Mouse (Mus musculus): ENCODE measurements around the gene Os9. TPM values are rescaled to one million over a fixed set of nuclear protein-coding genes. Genes with fewer than 3 reads are reported as not detected.
"Not testable (repeated sequence)": the region's sequence is repeated elsewhere in the genome, so short reads cannot be mapped to it uniquely, and the experiment has no call there.

The Os9 gene
- polyA plus RNA-seq (2015; fragmentation: Nextera tagmentation; extraction: Ambion mirVana): 110 and 117 TPM in 2 replicates

DNA sequence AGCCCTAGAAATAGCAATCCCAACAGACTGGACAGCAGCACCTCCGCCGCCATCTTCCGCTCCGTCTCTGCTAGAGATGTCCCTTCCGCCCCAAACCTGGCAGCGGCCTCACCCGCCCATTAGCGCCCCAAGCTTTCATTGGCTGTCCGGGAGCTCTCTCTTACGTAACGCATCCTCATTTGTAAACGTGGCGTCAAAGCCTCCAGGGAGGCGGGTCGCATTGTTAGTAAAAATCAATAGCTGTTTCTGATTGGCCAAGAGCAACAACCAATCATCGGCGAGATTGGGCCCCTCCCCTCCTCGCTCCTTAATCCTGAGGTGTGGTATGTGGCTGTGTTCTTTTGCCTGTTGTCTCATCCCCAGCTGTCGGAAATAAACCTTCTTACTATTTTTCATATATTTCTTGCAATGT is at the start of gene Os9:
Gene Os9 (minus strand): TSS at position 66 of the 412 bp plus-strand sequence.
- H3K4me2 ChIP-seq (replicated peaks): peak within 1 kb of the TSS; percentile 87
- H3K27me3 ChIP-seq: no peaks in the 10 kb centered on the region
- H3K4me1 ChIP-seq: peaks cover 36% of the 10 kb centered on the region
- WGBS: under 1% methylated on average over 19 of the region's 19 CpGs
- H3K4me3 ChIP-seq: peak within 1 kb of the TSS; percentile 96
- H3K9me3 ChIP-seq: no peaks in the 10 kb centered on the region
- peak within 1 kb of the TSS; percentile 90 for H3K27ac ChIP-seq (replicated peaks)
- peaks cover 32% of the 10 kb centered on the region for H3K36me3 ChIP-seq
- ATAC-seq (replicated peaks): peak; percentile 95
- H3K9ac ChIP-seq (replicated peaks): peak within 1 kb of the TSS; percentile 86

DNA sequence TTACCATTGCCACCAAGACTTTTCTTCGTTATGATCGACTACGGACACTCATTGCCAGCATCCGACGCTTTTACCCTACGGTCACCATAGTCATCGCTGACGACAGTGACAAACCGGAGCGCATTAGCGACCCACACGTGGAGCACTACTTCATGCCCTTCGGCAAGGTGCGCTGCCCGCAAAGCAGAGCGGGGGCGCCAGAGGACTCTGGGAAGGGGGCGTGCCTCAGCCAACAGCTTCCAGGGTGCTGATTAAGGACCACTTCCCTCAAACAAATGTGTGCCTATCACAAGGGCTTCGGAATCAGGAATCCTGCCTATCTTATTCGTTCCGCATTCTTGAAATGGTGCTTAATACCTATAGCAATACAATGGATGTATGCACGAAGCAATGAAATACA is 49.1 kb upstream of the Os9 start:
- H3K9me3 ChIP-seq: no peaks in the 10 kb centered on the region
- H3K27ac ChIP-seq (replicated peaks): no peak overlapping the region
- no peak overlapping the region for H3K9ac ChIP-seq (replicated peaks)
- peaks cover 29% of the 10 kb centered on the region for H3K4me1 ChIP-seq
- under 1% methylated on average over 22 of the region's 22 CpGs for WGBS
- ATAC-seq (replicated peaks): no peak
- H3K4me2 ChIP-seq (replicated peaks): peak overlapping the region; percentile 46
- peaks cover 58% of the 10 kb centered on the region for H3K27me3 ChIP-seq
- H3K36me3 ChIP-seq: 0 out of 2 replicates have a peak, but pooled peaks cover 4% of the 10 kb centered on the region
- peak overlapping the region; percentile 31 for H3K4me3 ChIP-seq

DNA sequence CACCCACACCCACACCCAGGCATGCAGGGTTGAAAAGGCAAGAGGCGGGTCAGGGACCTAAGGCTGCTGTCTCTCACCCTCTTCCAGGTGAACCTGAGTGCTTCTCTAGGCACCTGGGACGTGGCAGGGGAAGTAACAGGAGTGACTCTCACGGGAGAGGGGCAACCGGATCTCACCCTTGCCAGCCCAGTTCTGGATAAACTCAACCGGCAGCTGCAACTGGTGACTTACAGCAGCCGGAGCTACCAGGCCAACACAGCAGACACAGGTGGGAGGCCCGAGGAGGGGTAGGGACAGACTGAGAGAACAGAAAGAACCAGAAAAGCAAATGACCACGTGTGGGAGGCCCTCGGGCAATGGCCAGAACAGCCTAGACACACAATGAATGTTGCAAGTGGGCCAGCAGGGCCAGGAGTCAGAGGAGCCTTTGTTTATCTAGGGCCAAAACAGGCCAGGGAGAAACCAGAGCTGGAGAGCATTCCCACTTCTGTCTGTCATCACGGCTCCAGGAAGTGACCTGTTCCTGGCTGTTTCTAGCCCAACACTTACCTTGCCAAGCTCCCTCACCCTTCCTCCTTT is 46.8 kb upstream of the Os9 start:
- no peak for ATAC-seq (replicated peaks)
- Histone ChIP-seq H3K27me3 (peaks cover 52% of the 10 kb centered on the region), H3K4me2 (replicated peaks) (no peak overlapping the region)

DNA sequence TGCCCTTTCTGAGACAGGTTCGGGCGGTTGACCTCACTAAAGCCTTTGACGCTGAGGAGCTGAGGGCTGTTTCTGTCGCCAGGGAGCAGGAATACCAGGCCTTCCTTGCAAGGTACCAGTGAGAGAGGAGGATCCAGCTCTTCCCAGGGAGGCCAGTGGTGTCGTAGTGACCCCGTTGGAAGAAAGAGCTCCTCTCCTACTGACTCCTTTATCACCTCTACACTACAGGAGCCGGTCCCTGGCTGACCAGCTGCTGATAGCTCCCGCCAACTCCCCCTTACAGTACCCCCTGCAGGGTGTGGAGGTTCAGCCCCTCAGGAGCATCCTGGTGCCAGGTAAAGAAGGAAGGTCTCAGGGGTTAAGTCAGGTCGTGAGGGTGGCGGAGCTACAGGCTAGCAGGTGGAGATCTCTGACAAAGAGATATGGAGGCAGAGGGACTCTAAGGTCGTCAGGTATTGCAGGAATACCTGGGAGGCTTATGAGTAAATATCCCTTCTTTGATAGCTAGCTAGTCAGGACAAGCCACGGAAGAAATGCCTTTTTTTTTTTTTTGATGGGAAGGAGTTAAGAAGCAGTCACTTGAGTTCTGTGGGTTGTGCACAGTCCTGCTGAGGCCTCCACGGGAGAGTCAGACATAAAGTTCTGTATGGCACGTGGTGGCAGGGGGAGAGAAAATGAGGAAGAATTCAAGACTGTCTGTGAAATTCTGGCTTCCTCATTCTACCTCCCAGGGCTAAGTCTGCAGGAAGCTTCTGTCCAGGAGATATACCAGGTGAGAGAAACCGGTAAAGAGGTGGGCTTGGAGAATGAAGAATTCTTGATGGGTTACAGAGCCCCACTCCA is 46.1 kb upstream of the Os9 start:
- Histone ChIP-seq H3K9ac (replicated peaks) (peak overlapping the region; percentile 86), H3K27me3 (peaks cover 52% of the 10 kb centered on the region), H3K4me1 (peaks cover 34% of the 10 kb centered on the region), H3K4me3 (peak overlapping the region; percentile 84), H3K36me3 (0 out of 2 replicates have a peak, but pooled peaks cover 4% of the 10 kb centered on the region), H3K9me3 (no peaks in the 10 kb centered on the region), H3K4me2 (replicated peaks) (peak overlapping the region; percentile 98), H3K27ac (replicated peaks) (peak overlapping the region; percentile 76)
- WGBS: 27% methylated on average over 15 of the region's 15 CpGs
- no peak for ATAC-seq (replicated peaks)

More for the DNA sequence above, 46.8 kb upstream of the Os9 start:
- 0 out of 2 replicates have a peak, but pooled peaks cover 4% of the 10 kb centered on the region for H3K36me3 ChIP-seq
- H3K9ac ChIP-seq (replicated peaks): no peak overlapping the region
- no peaks in the 10 kb centered on the region for H3K9me3 ChIP-seq
- 58% methylated on average over 10 of the region's 10 CpGs for WGBS
- H3K4me1 ChIP-seq: peaks cover 34% of the 10 kb centered on the region
- no peak overlapping the region for H3K27ac ChIP-seq (replicated peaks)
- H3K4me3 ChIP-seq: no peak overlapping the region

DNA sequence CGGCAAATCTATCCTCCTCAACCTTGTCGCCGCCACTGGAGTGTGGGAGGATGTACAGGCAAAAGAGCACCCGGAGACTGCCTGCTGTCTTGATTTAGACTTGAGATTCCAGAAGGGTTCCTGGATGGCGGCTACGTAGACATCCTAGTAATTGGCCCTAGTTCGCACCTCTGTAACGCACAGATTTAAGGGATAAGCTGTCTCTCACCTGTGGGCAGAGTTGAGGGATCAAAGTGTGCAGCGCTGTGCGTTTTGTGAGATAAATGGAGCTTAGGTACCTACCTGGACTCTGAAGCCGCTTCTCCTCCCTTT is 45.4 kb upstream of the Os9 start:
- Histone ChIP-seq H3K36me3 (0 out of 2 replicates have a peak, but pooled peaks cover 4% of the 10 kb centered on the region), H3K27me3 (peaks cover 47% of the 10 kb centered on the region), H3K9ac (replicated peaks) (peak overlapping the region; percentile 86), H3K4me1 (peaks cover 34% of the 10 kb centered on the region), H3K4me3 (peak overlapping the region; percentile 84), H3K9me3 (no peaks in the 10 kb centered on the region), H3K27ac (replicated peaks) (peak overlapping the region; percentile 76), H3K4me2 (replicated peaks) (peak overlapping the region; percentile 98)
- ATAC-seq (replicated peaks): no peak
- WGBS: 6% methylated on average over 11 of the region's 11 CpGs

DNA sequence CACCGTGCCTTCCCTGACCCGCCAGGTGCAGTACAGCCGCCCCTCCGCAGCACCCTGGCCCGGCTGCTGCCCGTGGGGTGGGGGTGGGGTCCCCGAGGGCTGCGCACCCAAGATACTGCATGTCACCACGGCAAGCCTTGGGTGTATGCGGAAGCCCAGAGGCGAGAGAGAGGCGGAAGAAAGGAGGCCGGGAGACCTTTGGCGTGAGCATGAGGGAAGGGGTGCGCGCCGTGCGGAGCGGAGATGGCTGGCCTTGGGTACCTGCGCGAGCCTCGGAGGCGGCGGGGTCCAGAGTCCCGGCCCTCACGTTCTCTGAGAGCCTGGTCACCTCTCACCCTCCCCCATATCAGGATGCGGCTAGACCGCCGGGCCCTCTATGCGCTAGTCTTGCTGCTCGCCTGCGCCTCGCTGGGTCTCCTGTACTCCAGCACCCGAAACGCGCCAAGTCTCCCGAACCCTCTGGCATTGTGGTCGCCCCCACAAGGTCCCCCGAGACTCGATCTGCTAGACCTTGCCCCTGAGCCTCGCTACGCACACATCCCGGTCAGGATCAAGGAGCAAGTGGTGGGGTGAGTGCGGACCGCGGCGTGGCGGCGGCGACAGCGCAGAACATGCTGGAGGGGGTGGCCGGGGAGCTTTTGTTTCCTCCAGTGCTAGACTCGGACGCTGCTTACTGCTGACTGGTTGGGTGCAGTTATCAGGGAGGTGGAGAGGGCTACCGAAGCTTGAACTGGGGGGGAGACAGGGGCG is 44.9 kb upstream of the Os9 start:
- Histone ChIP-seq H3K36me3 (0 out of 2 replicates have a peak, but pooled peaks cover under 1% of the 10 kb centered on the region), H3K4me3 (peak overlapping the region; percentile 84), H3K27ac (replicated peaks) (peak overlapping the region; percentile 76), H3K9ac (replicated peaks) (peak overlapping the region; percentile 86), H3K4me2 (replicated peaks) (peak overlapping the region; percentile 98), H3K27me3 (peaks cover 42% of the 10 kb centered on the region), H3K9me3 (no peaks in the 10 kb centered on the region), H3K4me1 (peaks cover 31% of the 10 kb centered on the region)
- under 1% methylated on average over 56 of the region's 56 CpGs for WGBS
- ATAC-seq (replicated peaks): peak; percentile 55

DNA sequence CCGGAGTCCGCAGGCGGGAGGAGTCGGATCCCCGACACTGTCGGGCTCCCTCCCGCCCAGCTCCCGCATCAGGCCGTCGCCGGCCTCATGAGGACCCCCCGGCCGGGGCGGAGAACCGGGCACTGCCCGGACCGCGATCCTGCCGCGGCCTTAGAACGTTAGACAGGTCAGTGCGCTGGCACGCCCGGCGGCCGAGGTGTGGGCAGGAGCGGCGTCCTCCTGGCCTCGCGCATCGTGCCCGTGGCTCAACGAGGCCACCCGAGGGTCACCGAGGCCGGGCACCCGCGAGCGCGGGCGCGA is 44.4 kb upstream of the Os9 start:
- H3K27ac ChIP-seq (replicated peaks): peak overlapping the region; percentile 76
- H3K36me3 ChIP-seq: no peaks in the 10 kb centered on the region
- under 1% methylated on average over 41 of the region's 42 CpGs for WGBS
- H3K9me3 ChIP-seq: no peaks in the 10 kb centered on the region
- peak overlapping the region; percentile 84 for H3K4me3 ChIP-seq
- peaks cover 37% of the 10 kb centered on the region for H3K27me3 ChIP-seq
- peak overlapping the region; percentile 86 for H3K9ac ChIP-seq (replicated peaks)
- peaks cover 26% of the 10 kb centered on the region for H3K4me1 ChIP-seq
- ATAC-seq (replicated peaks): peak; percentile 69
- H3K4me2 ChIP-seq (replicated peaks): peak overlapping the region; percentile 98

DNA sequence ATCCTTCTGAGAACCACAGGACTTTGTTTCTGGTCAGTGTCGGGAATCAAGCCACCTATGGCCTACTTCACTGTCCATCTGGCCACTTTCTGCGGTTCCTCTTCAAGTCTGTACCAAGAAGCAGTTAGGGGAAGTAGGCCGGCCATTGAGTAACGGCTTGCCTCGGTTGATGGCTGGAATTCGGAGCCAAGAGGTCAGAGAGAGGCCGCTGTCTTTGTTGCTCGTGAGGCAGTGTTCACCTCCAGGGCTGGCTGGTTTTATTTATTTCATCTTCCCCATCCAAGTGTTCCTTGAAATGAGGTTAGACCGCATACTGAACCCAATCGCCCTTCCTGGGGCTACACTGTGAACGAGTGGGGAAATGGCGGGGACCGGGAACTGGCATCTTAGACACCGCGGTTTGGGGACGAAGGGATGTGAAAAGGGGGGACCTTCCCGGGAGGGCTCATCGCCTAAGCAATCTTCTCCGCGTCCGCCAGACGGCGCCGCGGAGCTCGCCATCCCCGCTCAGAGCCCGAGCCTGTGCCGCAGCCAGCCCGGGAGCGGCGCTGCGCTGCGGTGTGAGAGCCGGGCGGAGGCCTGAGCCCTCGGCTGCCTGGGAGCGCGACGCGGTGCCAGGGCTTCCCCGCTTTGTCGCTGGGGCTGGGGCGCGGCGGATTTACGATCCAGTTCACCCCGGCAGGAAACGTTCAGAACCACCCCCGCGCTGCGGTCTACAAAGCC is 43.9 kb upstream of the Os9 start, which contains the start of gene B4galnt1:
Gene B4galnt1 (plus strand): TSS at position 595 of the 723 bp plus-strand sequence.
- Histone ChIP-seq H3K36me3 (no peaks in the 10 kb centered on the region), H3K4me2 (replicated peaks) (peak within 1 kb of the TSS; percentile 98), H3K9me3 (no peaks in the 10 kb centered on the region), H3K27ac (replicated peaks) (peak within 1 kb of the TSS; percentile 76), H3K4me1 (peaks cover 21% of the 10 kb centered on the region), H3K27me3 (peaks cover 32% of the 10 kb centered on the region), H3K9ac (replicated peaks) (peak within 1 kb of the TSS; percentile 86), H3K4me3 (peak within 1 kb of the TSS; percentile 84)
- peak; percentile 92 for ATAC-seq (replicated peaks)
- 2% methylated on average over 52 of the region's 52 CpGs for WGBS

DNA sequence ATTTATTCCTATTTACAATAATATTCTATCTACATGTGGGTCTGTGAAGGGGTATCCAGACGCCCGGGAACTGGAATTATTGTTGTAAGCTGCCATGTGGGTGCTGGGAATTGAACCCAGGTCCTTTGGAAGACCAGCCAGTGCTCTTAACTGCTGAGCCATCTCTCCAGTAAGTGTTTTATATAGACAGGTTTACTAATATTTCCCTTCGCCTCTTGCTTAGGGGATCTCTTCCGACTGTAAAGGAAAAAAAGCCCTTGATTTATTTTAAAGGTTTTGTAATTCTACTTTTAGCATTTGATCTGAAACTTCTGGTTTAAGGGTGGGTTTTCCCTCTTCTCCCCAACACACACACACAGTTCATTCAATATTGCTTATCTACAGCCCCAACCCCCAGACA is 43.3 kb upstream of the Os9 start:
- Histone ChIP-seq H3K27me3 (peaks cover 26% of the 10 kb centered on the region), H3K9me3 (no peaks in the 10 kb centered on the region), H3K36me3 (no peaks in the 10 kb centered on the region), H3K4me2 (replicated peaks) (no peak overlapping the region; the same call in 1 of the 2 replicates), H3K4me1 (peaks cover 20% of the 10 kb centered on the region), H3K27ac (replicated peaks) (peak overlapping the region; percentile 76; the same call in 1 of the 2 replicates), H3K9ac (replicated peaks) (no peak overlapping the region), H3K4me3 (no peak overlapping the region)
- no peak for ATAC-seq (replicated peaks)
- 95% methylated on average over 4 of the region's 4 CpGs for WGBS

DNA sequence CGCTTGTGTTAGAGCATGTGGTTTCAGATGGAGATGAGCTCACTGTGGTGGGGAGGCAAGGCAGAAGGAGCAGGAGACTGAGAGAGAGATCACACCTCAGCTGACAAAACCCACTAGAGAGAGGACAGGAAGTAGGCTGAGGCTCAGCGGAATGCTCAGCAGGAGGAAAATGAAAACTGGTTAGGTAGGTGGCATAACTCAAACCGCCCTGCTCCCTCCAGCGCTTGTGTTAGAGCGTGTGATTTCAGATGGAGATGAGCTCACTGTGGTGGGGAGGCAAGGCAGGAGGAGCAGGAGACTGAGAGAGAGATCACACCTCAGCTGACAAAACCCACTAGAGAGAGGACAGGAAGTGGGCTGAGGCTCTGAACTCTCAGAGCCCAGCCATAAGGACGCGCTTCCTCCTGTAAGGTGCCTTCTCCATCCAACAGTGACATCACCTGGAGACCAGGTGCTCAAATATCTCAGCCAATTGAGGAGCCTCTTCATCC is 41.9 kb upstream of the Os9 start:
- 72% methylated on average over 7 of the region's 7 CpGs for WGBS
- H3K36me3 ChIP-seq; ATAC-seq (replicated peaks); H3K4me3 ChIP-seq; H3K27ac ChIP-seq (replicated peaks); H3K9me3 ChIP-seq; H3K9ac ChIP-seq (replicated peaks); H3K4me2 ChIP-seq (replicated peaks): not testable (repeated sequence)
- Histone ChIP-seq H3K27me3 (peaks cover 14% of the 10 kb centered on the region), H3K4me1 (peaks cover 20% of the 10 kb centered on the region)

DNA sequence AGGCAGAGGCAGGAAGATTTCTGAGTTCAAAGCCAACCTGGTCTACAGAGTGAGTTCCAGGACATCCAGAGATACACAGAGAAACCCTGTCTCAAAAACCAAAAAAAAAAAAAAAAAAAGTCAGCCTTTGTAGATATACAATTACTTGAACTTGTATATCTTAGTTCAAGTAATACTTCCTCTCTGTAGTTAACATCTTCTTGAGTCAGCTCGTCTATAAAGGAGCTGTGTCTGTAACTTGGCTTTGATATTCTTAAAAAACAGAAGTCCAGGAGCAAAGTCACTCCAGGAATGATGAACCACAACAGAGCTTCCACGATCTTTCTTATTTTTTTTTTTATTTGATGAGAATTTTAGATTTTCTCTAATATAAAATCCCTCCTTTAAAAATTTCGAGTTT is 39.8 kb upstream of the Os9 start:
- ATAC-seq (replicated peaks): no peak
- H3K27ac ChIP-seq (replicated peaks): no peak overlapping the region
- no peak overlapping the region for H3K9ac ChIP-seq (replicated peaks)
- H3K4me3 ChIP-seq: no peak overlapping the region
- H3K4me2 ChIP-seq (replicated peaks): no peak overlapping the region
- no peaks in the 10 kb centered on the region for H3K36me3 ChIP-seq
- H3K27me3 ChIP-seq: no peaks in the 10 kb centered on the region
- 80% methylated on average over 3 of the region's 3 CpGs for WGBS
- H3K9me3 ChIP-seq: no peaks in the 10 kb centered on the region
- H3K4me1 ChIP-seq: peaks cover 9% of the 10 kb centered on the region; the same call in 1 of the 2 replicates

Measured in forebrain, embryonic 15.5 days (tissue).